Mouse (Mus musculus) kidney, embryonic 16.5 days (tissue): ENCODE measurements around the gene Impdh2. TPM values are rescaled to one million over a fixed set of nuclear protein-coding genes. Genes with fewer than 3 reads are reported as not detected.

Experiments
- ATAC-seq: fragments of 200-750 bp; cut with Nextera tagmentation; 2 replicates; pipeline ENCODE4 v1.8.0; 2017; ENCODE audit warnings: moderate TSS enrichment; ENCODE audit not compliant: low FRiP score, low TSS enrichment
- H3K27ac ChIP-seq: fragments of 300-500 bp; sonication (generic); 2 replicates; pipeline ENCODE4 v1.5.1; 2014; ENCODE audit warnings: low read length
- H3K27me3 ChIP-seq: fragments of 300-500 bp; sonication (generic); 2 replicates; pipeline ENCODE4 v1.6.1; 2014; ENCODE audit warnings: low read length, control low read depth, mixed read lengths; ENCODE audit not compliant: insufficient read depth
- H3K36me3 ChIP-seq: fragments of 300-500 bp; sonication (generic); 2 replicates; pipeline ENCODE4 v1.6.1; 2014; ENCODE audit warnings: low read length, control low read depth, mixed read lengths; ENCODE audit not compliant: insufficient read depth
- H3K4me1 ChIP-seq: fragments of 300-500 bp; sonication (generic); 2 replicates; pipeline ENCODE4 v1.6.1; 2014; ENCODE audit warnings: low read length, control low read depth, mixed read lengths; ENCODE audit not compliant: insufficient read depth
- H3K4me2 ChIP-seq: fragments of 300-500 bp; sonication (generic); replicated peaks from 2 replicates; pipeline ENCODE4 v1.6.1; 2014; ENCODE audit warnings: low read depth, low read length
- H3K4me3 ChIP-seq: fragments of 300-500 bp; sonication (generic); 2 replicates; pipeline ENCODE4 v1.5.1; 2014; ENCODE audit warnings: mild to moderate bottlenecking, low read length
- H3K9ac ChIP-seq: fragments of 300-500 bp; sonication (generic); replicated peaks from 2 replicates; pipeline ENCODE4 v1.6.1; 2014; ENCODE audit warnings: low read length
- H3K9me3 ChIP-seq: fragments of 300-500 bp; sonication (generic); 2 replicates; pipeline ENCODE4 v1.6.1; 2016; ENCODE audit warnings: low read length, control low read depth
- WGBS: fragments of 180-500 bp; shearing (Covaris S2); extraction: QIAGEN DNeasy Blood & Tissue Kit; methylation state at CpG from one replicate; pipeline ENCODE4 v1.1.7; 2014; 5-methylcytosine and 5-hydroxymethylcytosine counted together
- polyA plus RNA-seq: library from polyadenylated mRNA; unstranded; fragments of >200 nt; fragmentation: Nextera tagmentation; extraction: Ambion mirVana; gene quantifications from 2 replicates; pipeline ENCODE4 v1.2.1, GENCODE M21; 2015

Gene Impdh2
- polyA plus RNA-seq, 1 experiment from 2014 or later = 198 TPM

GRCm38 (mm10) chr9:108577025-108577424, 16.9 kb downstream of the Impdh2 start:
- H3K4me1 ChIP-seq = peaks cover 24% of the 10 kb centered on the region
- peak overlapping the region; percentile 81 for H3K4me3 ChIP-seq
- ATAC-seq = no peak
- H3K4me2 ChIP-seq = peak overlapping the region; percentile 87
- no peaks in the 10 kb centered on the region for H3K9me3 ChIP-seq
- H3K36me3 ChIP-seq = peaks cover 28% of the 10 kb centered on the region
- no peaks in the 10 kb centered on the region for H3K27me3 ChIP-seq
- H3K9ac ChIP-seq = peak overlapping the region; percentile 96
- H3K27ac ChIP-seq = 0 out of 2 replicates have a peak overlapping the region, but pooled peaks have one; percentile 22
- 41% methylated on average over 6 of the region's 6 CpGs for WGBS

GRCm38 (mm10) chr9:108577934-108578544, 18.0 kb downstream of the Impdh2 start:
- peak overlapping the region; percentile 96 for H3K9ac ChIP-seq
- WGBS = 0% methylated on average over 23 of the region's 24 CpGs
- no peaks in the 10 kb centered on the region for H3K9me3 ChIP-seq
- H3K4me3 ChIP-seq = peak overlapping the region; percentile 81
- H3K27me3 ChIP-seq = no peaks in the 10 kb centered on the region
- no peak; the same call in 1 of the 2 replicates for ATAC-seq
- H3K4me1 ChIP-seq = peaks cover 24% of the 10 kb centered on the region
- H3K4me2 ChIP-seq = peak overlapping the region; percentile 87
- H3K27ac ChIP-seq = peak overlapping the region; percentile 94
- H3K36me3 ChIP-seq = peaks cover 18% of the 10 kb centered on the region; the same call in 1 of the 2 replicates

GRCm38 (mm10) chr9:108578545-108579343, 18.7 kb downstream of the Impdh2 start, which contains the start of gene Wdr6:
Wdr6 (minus strand) TSS chr9:108578739.
- Histone ChIP-seq H3K4me1 (peaks cover 24% of the 10 kb centered on the region), H3K4me2 (peak within 1 kb of the TSS; percentile 87), H3K36me3 (peaks cover 11% of the 10 kb centered on the region; the same call in 1 of the 2 replicates), H3K27me3 (no peaks in the 10 kb centered on the region), H3K9me3 (no peaks in the 10 kb centered on the region), H3K4me3 (peak within 1 kb of the TSS; percentile 81), H3K9ac (peak within 1 kb of the TSS; percentile 96), H3K27ac (peak within 1 kb of the TSS; percentile 94)
- ATAC-seq = peak; percentile 97
- 4% methylated on average over 51 of the region's 51 CpGs for WGBS

- peak overlapping the region; percentile 96 for H3K9ac ChIP-seq
- 62% methylated on average over 5 of the region's 5 CpGs for WGBS
- H3K4me3 ChIP-seq = peak overlapping the region; percentile 81
- H3K9me3 ChIP-seq = no peaks in the 10 kb centered on the region
- peaks cover 7% of the 10 kb centered on the region; the same call in 1 of the 2 replicates for H3K36me3 ChIP-seq
- no peak for ATAC-seq
- peak overlapping the region; percentile 94 for H3K27ac ChIP-seq
- peaks cover 24% of the 10 kb centered on the region for H3K4me1 ChIP-seq
- no peaks in the 10 kb centered on the region for H3K27me3 ChIP-seq
- peak overlapping the region; percentile 87 for H3K4me2 ChIP-seq
Measured at GRCm38 (mm10) chr9:108579344-108579690, 19.2 kb downstream of the Impdh2 start.

GRCm38 (mm10) chr9:108587571-108588180, 27.6 kb downstream of the Impdh2 start:
- Histone ChIP-seq H3K9me3 (no peaks in the 10 kb centered on the region), H3K4me3 (peak overlapping the region; percentile 26), H3K27me3 (no peaks in the 10 kb centered on the region), H3K36me3 (no peaks in the 10 kb centered on the region), H3K4me2 (peak overlapping the region; percentile 46), H3K9ac (peak overlapping the region; percentile 31; the same call in 1 of the 2 replicates), H3K27ac (peak overlapping the region; percentile 89), H3K4me1 (peaks cover 22% of the 10 kb centered on the region)
- WGBS = 4% methylated on average over 14 of the region's 14 CpGs
- peak; percentile 97 for ATAC-seq

GRCm38 (mm10) chr9:108589229-108589628, 29.1 kb downstream of the Impdh2 start:
- H3K4me3 ChIP-seq = no peak overlapping the region
- no peaks in the 10 kb centered on the region for H3K36me3 ChIP-seq
- H3K4me1 ChIP-seq = peaks cover 22% of the 10 kb centered on the region
- H3K27ac ChIP-seq = peak overlapping the region; percentile 25; the same call in 1 of the 2 replicates
- no peaks in the 10 kb centered on the region for H3K9me3 ChIP-seq
- 63% methylated on average over 5 of the region's 5 CpGs for WGBS
- no peaks in the 10 kb centered on the region for H3K27me3 ChIP-seq
- no peak overlapping the region for H3K9ac ChIP-seq
- no peak for ATAC-seq
- H3K4me2 ChIP-seq = no peak overlapping the region

GRCm38 (mm10) chr9:108591462-108591861, 31.4 kb downstream of the Impdh2 start:
- 73% methylated on average over 4 of the region's 4 CpGs for WGBS
- Histone ChIP-seq H3K4me2 (no peak overlapping the region), H3K27ac (no peak overlapping the region), H3K4me3 (no peak overlapping the region), H3K27me3 (no peaks in the 10 kb centered on the region), H3K9me3 (no peaks in the 10 kb centered on the region), H3K36me3 (no peaks in the 10 kb centered on the region), H3K4me1 (peaks cover 25% of the 10 kb centered on the region), H3K9ac (no peak overlapping the region)
- no peak for ATAC-seq

- Histone ChIP-seq H3K9ac (no peak overlapping the region), H3K9me3 (no peaks in the 10 kb centered on the region), H3K4me1 (peaks cover 12% of the 10 kb centered on the region), H3K4me2 (no peak overlapping the region), H3K36me3 (no peaks in the 10 kb centered on the region), H3K27me3 (no peaks in the 10 kb centered on the region), H3K4me3 (no peak overlapping the region), H3K27ac (no peak overlapping the region)
- no peak for ATAC-seq
- 87% methylated on average over 3 of the region's 3 CpGs for WGBS
Measured at GRCm38 (mm10) chr9:108594354-108594753, 34.3 kb downstream of the Impdh2 start.

- peak; percentile 87 for ATAC-seq
- Histone ChIP-seq H3K36me3 (0 out of 2 replicates have a peak, but pooled peaks cover under 1% of the 10 kb centered on the region), H3K4me3 (peak within 1 kb of the TSS; percentile 81), H3K27me3 (no peaks in the 10 kb centered on the region), H3K4me2 (peak within 1 kb of the TSS; percentile 93), H3K9me3 (no peaks in the 10 kb centered on the region), H3K9ac (peak within 1 kb of the TSS; percentile 88), H3K27ac (no peak within 1 kb of the TSS), H3K4me1 (peaks cover 12% of the 10 kb centered on the region)
- whole genome bisulfite sequencing = 3% methylated on average over 67 of the region's 69 CpGs
Measured at GRCm38 (mm10) chr9:108596998-108597764, 37.1 kb downstream of the Impdh2 start, which contains the start of gene P4htm. P4htm (minus strand) TSS chr9:108597667.
